Mouse (Mus musculus) hindbrain, embryonic 16.5 days (tissue): Measurements from ENCODE around the gene Bnip2. TPM values are rescaled to one million over a fixed set of nuclear protein-coding genes. Genes with fewer than 3 reads are reported as not detected.
A peak's percentile ranks its signal among the peaks of the same experiment; 100 is the strongest.

Experiments used
- ATAC-seq: fragments of 200-750 bp; cut with Nextera tagmentation; 2 replicates; pipeline ENCODE4 v1.8.0; 2017; ENCODE audit warnings: moderate TSS enrichment, moderate library complexity
- H3K27ac ChIP-seq: fragments of 300-500 bp; sonication (generic); 2 replicates; pipeline ENCODE4 v1.5.1; 2014; ENCODE audit warnings: low read depth, mild to moderate bottlenecking, control low read depth, low read length, moderate library complexity
- H3K27me3 ChIP-seq: fragments of 300-500 bp; sonication (generic); replicated peaks from 2 replicates; pipeline ENCODE4 v1.6.1; 2014; ENCODE audit warnings: low read length; ENCODE audit not compliant: control insufficient read depth, insufficient read depth
- H3K36me3 ChIP-seq: fragments of 300-500 bp; sonication (generic); 2 replicates; pipeline ENCODE4 v1.6.1; 2014; ENCODE audit warnings: mild to moderate bottlenecking, low read length, moderate library complexity, mixed read lengths; ENCODE audit not compliant: control insufficient read depth, insufficient read depth
- H3K4me1 ChIP-seq: fragments of 300-500 bp; sonication (generic); 2 replicates; pipeline ENCODE4 v1.6.1; 2014; ENCODE audit warnings: low read depth, low read length; ENCODE audit not compliant: control insufficient read depth, insufficient read depth
- H3K4me2 ChIP-seq: fragments of 300-500 bp; sonication (generic); 2 replicates; pipeline ENCODE4 v1.6.1; 2014; ENCODE audit warnings: mild to moderate bottlenecking, low read length, control low read depth, moderate library complexity
- H3K4me3 ChIP-seq: fragments of 300-500 bp; sonication (generic); 2 replicates; pipeline ENCODE4 v1.5.1; 2014; ENCODE audit warnings: mild to moderate bottlenecking, low read length, control low read depth, moderate library complexity
- H3K9ac ChIP-seq: fragments of 300-500 bp; sonication (generic); 2 replicates; pipeline ENCODE4 v1.6.1; 2014; ENCODE audit warnings: low read depth, mild to moderate bottlenecking, control low read depth, low read length, moderate library complexity
- H3K9me3 ChIP-seq: fragments of 300-500 bp; sonication (generic); 2 replicates; pipeline ENCODE4 v1.6.1; 2014; ENCODE audit warnings: mild to moderate bottlenecking, low read length, moderate library complexity; ENCODE audit not compliant: control insufficient read depth
- WGBS: fragments of 180-500 bp; shearing (Covaris S2); extraction: QIAGEN DNeasy Blood & Tissue Kit; methylation state at CpG from one replicate; pipeline ENCODE4 v1.1.7; 2014; 5-methylcytosine and 5-hydroxymethylcytosine counted together
- polyA plus RNA-seq: library from polyadenylated mRNA; unstranded; fragments of >200 nt; fragmentation: Nextera tagmentation; extraction: Ambion mirVana; gene quantifications from 2 replicates; pipeline ENCODE4 v1.2.1, GENCODE M21; 2015

Bnip2 gene
- polyA plus RNA-seq, 1 experiment from 2014 or later = 61.7 TPM

DNA sequence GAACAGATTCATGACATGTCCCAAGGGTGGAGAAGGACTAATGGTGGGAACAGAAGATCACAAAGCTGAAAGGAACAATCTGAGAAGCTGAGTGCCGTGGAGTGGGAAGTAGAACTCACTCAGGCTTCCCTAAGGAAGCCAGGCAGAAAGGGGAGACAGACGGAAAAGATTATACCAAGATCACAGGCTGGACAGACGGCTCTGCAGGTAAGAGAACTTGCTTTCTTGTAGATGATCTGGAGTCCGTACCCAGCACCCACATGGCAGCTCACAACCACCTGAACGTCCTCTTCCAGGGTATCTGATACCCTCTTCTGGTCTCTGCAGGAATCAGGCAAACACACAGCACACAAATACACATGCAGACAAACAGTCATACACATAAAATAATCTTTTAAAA is 2.7 kb upstream of the Bnip2 start:
- Histone ChIP-seq H3K4me3 (no peak overlapping the region), H3K9ac (no peak overlapping the region), H3K4me1 (peaks cover 15% of the 10 kb centered on the region), H3K27me3 (no peaks in the 10 kb centered on the region), H3K9me3 (no peaks in the 10 kb centered on the region), H3K27ac (no peak overlapping the region), H3K4me2 (no peak overlapping the region), H3K36me3 (no peaks in the 10 kb centered on the region)
- WGBS = 79% methylated on average over 5 of the region's 5 CpGs
- ATAC-seq = no peak

DNA sequence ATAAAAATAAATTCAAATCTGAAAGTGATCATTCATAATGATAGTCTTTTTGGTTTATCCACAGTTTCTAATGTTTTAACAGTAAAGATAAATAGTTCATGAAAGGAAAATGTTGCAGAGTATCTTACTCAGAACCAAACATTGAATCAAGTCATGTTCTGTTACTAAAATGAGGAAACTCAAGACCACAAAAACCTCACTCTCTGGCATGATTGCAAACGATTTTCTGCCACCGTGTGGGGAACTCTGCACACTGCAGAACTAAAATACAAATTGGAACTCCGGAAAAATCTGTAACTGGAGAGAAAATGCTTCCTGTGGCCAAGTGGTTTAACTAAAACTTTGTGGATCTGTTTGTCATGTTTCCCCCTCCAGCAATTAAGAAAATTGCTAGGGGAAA is 1.7 kb upstream of the Bnip2 start:
- Histone ChIP-seq H3K9me3 (no peaks in the 10 kb centered on the region), H3K4me3 (no peak overlapping the region), H3K27ac (no peak overlapping the region), H3K4me1 (peaks cover 19% of the 10 kb centered on the region), H3K27me3 (no peaks in the 10 kb centered on the region), H3K4me2 (no peak overlapping the region), H3K9ac (no peak overlapping the region), H3K36me3 (no peaks in the 10 kb centered on the region)
- WGBS = 0% methylated on average over 3 of the region's 3 CpGs
- no peak for ATAC-seq

DNA sequence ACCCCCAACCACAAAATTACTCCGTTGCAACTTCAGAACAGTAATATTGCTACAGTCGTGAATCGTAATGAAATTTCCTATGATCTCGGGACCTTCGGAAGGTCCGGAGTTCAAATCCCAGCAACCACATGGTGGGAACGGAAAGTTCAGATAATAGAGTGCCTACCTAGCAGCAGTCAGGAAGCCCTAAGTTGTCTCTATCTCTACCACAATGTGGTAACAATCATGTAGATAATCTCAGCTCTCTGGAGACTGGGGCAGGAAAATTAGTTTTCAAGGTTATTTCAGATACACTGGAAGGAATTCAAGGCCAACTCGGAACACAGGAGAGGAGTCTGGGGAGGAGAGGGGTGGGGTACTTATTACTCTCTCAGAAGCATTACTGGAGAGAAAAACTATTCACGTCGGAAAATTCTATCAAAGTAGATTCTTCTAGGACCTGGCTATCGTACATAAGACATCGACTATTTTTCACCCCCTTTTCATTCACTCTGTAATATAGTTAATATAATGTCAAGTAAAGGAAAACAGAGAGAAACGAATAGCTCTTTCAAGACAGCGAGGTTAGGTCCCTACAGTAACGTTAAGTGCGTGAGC is 462 bp upstream of the Bnip2 start:
- Histone ChIP-seq H3K9ac (peak overlapping the region; percentile 100), H3K27ac (peak overlapping the region; percentile 95), H3K4me2 (peak overlapping the region; percentile 75), H3K4me1 (peaks cover 19% of the 10 kb centered on the region), H3K36me3 (no peaks in the 10 kb centered on the region), H3K4me3 (peak overlapping the region; percentile 100), H3K9me3 (no peaks in the 10 kb centered on the region), H3K27me3 (no peaks in the 10 kb centered on the region)
- WGBS = 39% methylated on average over 16 of the region's 16 CpGs
- ATAC-seq = no peak; the same call in 1 of the 2 replicates

DNA sequence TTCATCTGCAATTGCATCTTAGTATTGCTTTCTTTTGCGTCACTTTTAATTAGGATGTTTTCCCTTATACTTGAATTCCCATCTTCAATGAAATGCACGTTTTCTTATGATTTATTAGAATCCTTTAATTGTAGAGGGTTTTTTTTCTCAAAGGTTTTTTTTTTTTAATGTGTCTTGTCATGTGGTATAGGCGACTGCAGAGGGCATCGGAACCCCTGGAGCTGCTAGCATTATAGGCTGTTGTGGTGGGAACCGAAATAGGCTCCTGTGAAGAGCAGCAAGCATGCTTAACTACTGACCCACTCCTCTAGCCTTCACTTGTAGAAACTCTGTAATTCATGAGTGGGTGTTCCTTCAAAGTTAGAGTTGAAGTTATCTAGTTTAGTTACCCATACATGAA is 1.1 kb downstream of the Bnip2 start:
- 10% methylated on average over 5 of the region's 5 CpGs for WGBS
- Histone ChIP-seq H3K27me3 (no peaks in the 10 kb centered on the region), H3K27ac (no peak overlapping the region), H3K4me1 (peaks cover 19% of the 10 kb centered on the region), H3K9me3 (no peaks in the 10 kb centered on the region), H3K36me3 (no peaks in the 10 kb centered on the region), H3K4me2 (peak overlapping the region; percentile 74), H3K9ac (peak overlapping the region; percentile 100), H3K4me3 (peak overlapping the region; percentile 100)
- ATAC-seq = no peak

DNA sequence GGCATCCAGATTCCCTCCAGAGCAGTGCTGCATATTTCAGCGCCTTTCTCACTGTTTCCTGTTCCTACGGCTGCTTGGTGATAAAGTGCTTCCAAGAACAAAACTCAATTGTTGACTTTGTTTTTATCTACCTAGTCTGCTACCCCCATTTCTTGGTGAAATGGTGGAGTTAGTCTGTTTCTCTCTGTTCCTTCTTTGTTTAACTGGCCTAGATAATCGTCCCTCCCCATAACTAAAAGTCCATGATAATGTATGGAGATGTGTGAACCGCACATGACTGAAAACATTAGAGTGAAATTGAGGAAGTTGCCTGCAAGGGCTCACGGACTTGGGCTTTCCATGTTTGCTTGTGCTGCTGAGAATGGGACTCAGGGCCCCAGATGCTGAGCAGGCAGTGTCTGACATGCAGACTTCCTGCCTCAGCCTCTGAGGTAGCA is 3.6 kb downstream of the Bnip2 start:
- Histone ChIP-seq H3K4me3 (no peak overlapping the region), H3K4me1 (peaks cover 19% of the 10 kb centered on the region), H3K36me3 (peaks cover 8% of the 10 kb centered on the region), H3K27ac (no peak overlapping the region), H3K9me3 (no peaks in the 10 kb centered on the region), H3K4me2 (no peak overlapping the region), H3K9ac (no peak overlapping the region), H3K27me3 (no peaks in the 10 kb centered on the region)
- ATAC-seq = no peak
- 80% methylated on average over 5 of the region's 5 CpGs for WGBS

DNA sequence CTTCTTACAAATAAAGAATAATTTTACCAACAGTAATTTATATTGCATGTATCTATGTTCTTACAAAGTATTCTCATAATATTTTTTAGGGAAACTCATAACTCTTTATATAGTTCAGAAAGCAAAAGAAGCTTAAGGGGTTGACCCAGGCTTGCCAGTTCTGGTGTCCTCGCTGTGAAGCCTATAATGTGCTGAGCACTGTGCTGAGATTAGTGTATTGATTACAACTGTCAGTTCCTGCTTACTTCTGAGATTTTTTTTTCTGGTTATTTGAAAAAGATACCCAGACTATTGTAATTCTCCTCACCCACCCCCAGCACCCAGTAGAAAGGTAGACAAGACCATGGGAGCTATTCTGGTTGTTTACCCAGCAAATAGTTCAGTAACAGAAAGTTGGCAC is 4.2 kb downstream of the Bnip2 start:
- H3K27me3 ChIP-seq = no peaks in the 10 kb centered on the region
- H3K27ac ChIP-seq = no peak overlapping the region
- no peak overlapping the region for H3K9ac ChIP-seq
- H3K4me1 ChIP-seq = peaks cover 19% of the 10 kb centered on the region
- H3K9me3 ChIP-seq = no peaks in the 10 kb centered on the region
- ATAC-seq = no peak
- 82% methylated on average over 1 of the region's 1 CpGs for WGBS
- no peak overlapping the region for H3K4me3 ChIP-seq
- H3K36me3 ChIP-seq = peaks cover 10% of the 10 kb centered on the region
- H3K4me2 ChIP-seq = no peak overlapping the region

DNA sequence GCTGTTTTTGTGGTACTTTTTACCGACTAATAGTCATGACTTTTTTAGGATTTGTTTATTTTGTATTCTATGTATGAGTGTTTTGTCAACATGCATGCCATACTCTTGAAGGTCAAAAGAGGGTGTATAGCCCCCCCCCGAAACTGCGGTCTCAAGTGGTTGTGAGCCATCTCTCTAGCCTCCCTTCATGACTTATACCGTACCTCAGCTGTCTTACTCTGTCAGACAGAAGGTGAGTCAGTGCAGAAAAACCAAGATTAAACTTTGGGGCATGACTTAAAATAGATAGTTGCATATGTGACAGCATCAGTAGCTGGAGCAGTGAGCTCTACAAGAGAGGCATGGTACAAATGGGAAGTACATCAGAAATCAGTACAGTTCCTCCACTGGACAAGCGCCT is 5.3 kb downstream of the Bnip2 start:
- Histone ChIP-seq H3K4me2 (no peak overlapping the region), H3K27ac (no peak overlapping the region), H3K27me3 (no peaks in the 10 kb centered on the region), H3K36me3 (peaks cover 19% of the 10 kb centered on the region), H3K9me3 (no peaks in the 10 kb centered on the region), H3K4me1 (peaks cover 15% of the 10 kb centered on the region), H3K9ac (no peak overlapping the region), H3K4me3 (no peak overlapping the region)
- 93% methylated on average over 5 of the region's 5 CpGs for WGBS
- no peak for ATAC-seq

DNA sequence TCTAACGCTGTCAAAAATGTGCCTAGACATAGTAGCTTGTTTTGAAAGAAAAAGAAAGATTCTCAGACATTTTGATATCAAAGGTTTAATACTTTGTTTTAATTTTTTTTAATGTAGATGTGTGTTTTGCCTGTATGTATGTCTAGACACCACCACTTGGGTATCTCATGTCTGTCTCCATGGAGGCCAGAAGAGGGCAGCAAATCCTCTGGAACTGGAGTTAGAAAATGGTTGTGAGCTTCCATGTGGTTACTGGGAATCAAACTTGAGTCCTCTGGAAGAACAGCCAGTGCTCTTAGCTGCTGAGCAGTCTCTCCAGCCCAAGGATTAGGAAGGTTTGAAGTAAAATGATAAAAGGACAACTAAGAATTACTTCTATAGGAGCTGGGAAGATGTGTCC is 10.1 kb downstream of the Bnip2 start:
- Histone ChIP-seq H3K9me3 (no peaks in the 10 kb centered on the region), H3K27me3 (no peaks in the 10 kb centered on the region), H3K27ac (no peak overlapping the region), H3K4me1 (no peaks in the 10 kb centered on the region), H3K4me2 (no peak overlapping the region), H3K36me3 (peaks cover 47% of the 10 kb centered on the region), H3K9ac (no peak overlapping the region), H3K4me3 (no peak overlapping the region)
- no peak for ATAC-seq
- 83% methylated on average over 1 of the region's 1 CpGs for WGBS

DNA sequence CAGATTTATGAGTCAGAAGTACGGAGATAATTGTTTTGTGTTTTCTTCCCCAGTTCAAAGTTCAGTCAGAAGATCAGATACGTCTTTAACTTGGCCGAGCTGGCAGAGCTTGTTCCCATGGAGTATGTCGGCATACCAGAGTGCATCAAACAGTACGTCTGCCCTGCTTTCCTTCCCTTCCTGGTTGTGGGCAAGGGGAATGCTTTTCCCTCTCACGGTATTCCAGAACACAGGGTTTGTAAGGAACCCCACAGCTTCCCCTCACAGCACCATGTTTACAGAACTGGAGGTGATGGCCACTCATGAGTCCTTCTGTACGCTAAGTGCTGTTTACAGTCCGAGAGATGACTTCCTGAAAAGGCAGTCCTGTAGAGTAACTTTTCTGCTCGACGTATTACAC is 14.2 kb downstream of the Bnip2 start:
- Histone ChIP-seq H3K36me3 (peaks cover 45% of the 10 kb centered on the region), H3K9me3 (no peaks in the 10 kb centered on the region), H3K27me3 (no peaks in the 10 kb centered on the region), H3K27ac (no peak overlapping the region), H3K9ac (no peak overlapping the region), H3K4me3 (no peak overlapping the region), H3K4me2 (no peak overlapping the region), H3K4me1 (no peaks in the 10 kb centered on the region)
- WGBS = 92% methylated on average over 10 of the region's 10 CpGs
- no peak for ATAC-seq

DNA sequence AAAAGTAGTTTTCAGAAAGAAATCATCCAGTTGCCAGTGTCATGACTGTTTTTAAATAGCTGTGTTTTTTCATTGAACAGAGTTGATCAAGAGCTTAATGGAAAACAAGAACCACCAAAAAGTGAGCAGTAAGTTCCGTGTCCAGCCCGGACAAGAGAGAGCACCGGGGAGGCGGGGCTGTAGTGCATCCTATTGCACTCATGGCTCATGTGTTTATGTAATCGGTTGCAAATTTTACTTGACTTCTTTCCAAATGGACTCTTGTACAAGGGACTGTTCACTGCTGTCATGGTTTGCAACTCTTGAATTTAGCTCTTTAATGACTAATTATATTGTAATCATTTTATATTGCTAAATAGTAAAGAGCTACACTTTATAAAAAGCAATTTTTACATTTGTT is 17.7 kb downstream of the Bnip2 start:
- Histone ChIP-seq H3K4me1 (peaks cover 1% of the 10 kb centered on the region), H3K36me3 (peaks cover 33% of the 10 kb centered on the region)
- no peak for ATAC-seq

More for the DNA sequence above, 17.7 kb downstream of the Bnip2 start:
- Histone ChIP-seq H3K27ac (no peak overlapping the region), H3K4me3 (no peak overlapping the region), H3K27me3 (no peaks in the 10 kb centered on the region), H3K9me3 (no peaks in the 10 kb centered on the region), H3K4me2 (no peak overlapping the region), H3K9ac (no peak overlapping the region)
- 86% methylated on average over 5 of the region's 5 CpGs for WGBS
